Mouse (Mus musculus): Measurements from ENCODE around the gene Mysm1.

Gene Mysm1

DNA sequence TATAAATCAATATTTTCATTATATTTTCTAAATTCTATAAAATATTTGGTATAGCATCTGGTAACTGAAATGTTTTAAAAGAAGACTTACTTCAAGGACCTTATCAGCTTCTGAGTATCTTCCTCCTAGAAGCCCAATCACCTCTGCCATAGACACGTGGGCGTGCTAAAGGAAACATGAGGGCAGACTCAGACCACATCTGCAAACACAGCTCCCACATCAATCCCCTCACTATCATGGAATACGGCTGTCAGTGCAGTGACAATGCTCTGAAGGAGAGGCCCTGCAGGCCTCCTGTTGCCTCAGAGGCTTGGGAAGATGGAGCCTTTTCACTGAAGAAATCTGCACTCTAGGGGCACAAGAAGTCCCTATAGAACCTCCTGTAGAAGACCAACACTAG, 26.1 kb downstream of the Mysm1 start:
- no peak for DNase-seq (ENCODE audit: low spot score)

DNA sequence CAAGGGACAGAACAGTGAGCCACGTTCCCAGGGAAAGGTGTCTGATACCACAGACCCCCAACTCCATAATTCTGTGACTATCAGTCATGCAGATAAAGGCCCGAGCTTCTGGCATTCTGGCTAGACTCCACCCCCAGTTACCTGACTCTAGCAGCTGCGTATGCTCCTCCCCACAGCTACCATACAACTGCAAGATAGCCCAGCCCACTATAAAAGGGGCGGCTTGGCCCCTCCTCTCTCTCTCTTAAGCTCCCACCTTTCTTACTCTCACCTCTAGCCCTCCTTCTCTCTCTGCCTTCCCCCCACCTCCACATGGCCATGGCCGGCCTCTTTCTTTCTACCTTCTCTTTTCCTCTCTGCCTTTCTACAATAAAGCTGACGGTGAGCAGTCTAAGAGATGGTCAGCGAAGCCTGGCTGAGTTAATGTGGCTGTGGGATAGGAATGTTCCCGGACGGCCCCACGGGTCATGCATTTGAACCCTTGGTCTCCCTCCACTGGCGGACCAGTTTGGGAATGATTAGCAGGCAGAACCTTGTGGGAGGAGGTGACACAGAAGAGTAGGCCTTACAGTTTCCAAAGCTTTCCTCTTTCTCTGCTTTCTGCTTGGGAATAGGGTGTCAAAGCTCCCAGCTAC, 37.6 kb downstream of the Mysm1 start:
- DNase-seq (ENCODE audit: low spot score) = no peak

DNA sequence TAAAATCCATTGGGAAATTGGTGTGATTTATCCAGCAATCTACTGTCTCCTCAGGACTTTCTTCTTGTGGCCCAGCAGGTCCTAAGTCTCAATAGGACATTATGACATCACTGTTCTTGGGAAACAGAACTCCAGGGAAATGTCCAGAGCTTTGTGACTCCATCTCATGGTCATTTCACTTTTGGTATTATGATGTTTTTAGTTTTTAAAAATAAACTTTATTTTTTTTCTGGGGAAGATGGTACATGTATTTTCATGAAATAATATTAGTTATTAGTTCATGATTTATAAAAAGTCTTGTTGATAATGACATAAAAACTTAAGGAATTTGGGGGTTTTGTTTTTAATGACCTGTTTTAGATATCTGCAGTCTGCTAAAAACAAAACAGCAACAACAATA, 50.2 kb downstream of the Mysm1 start, which contains the start of gene Eqtn:
Gene Eqtn, minus strand, starts transcription at position 101 of the 400 bp plus-strand sequence.
- no peak for DNase-seq (ENCODE audit: low spot score)

GRCm38 (mm10) chr4:94901780-94902179, 77.1 kb downstream of the Mysm1 start:
- DNase-seq (ENCODE audit: low spot score) = no peak

- DNase-seq (ENCODE audit: low spot score) = peak; percentile 8
Measured at GRCm38 (mm10) chr4:94900744-94901143, 78.2 kb downstream of the Mysm1 start.

Data from urinary bladder, postnatal 25 days (tissue).